Mouse (Mus musculus): ENCODE measurements around the gene Ece1. TPM values are rescaled to one million over a fixed set of nuclear protein-coding genes. Genes with fewer than 3 reads are reported as not detected.

The Ece1 gene
- total RNA-seq (2015) (19.7 and 25.4 TPM in 2 replicates), total RNA-seq (2017) (12.5 and 15.9 TPM in 2 replicates)

- peak; percentile 86 for ATAC-seq (ENCODE audit: poor library complexity, severe bottlenecking)
Observed at GRCm38 (mm10) chr4:137862019-137862418, at the start of gene Ece1. Gene Ece1, plus strand, starts transcription at chr4:137862237.

- no peak for ATAC-seq (ENCODE audit: poor library complexity, severe bottlenecking)
Observed at GRCm38 (mm10) chr4:137812946-137813708, 48.9 kb upstream of the Ece1 start.

GRCm38 (mm10) chr4:137814140-137814539 is 47.9 kb upstream of the Ece1 start:
- no peak for ATAC-seq (ENCODE audit: poor library complexity, severe bottlenecking)

GRCm38 (mm10) chr4:137815473-137815872 is 46.6 kb upstream of the Ece1 start:
- peak; percentile 69 for ATAC-seq (ENCODE audit: poor library complexity, severe bottlenecking)

- no peak for ATAC-seq (ENCODE audit: poor library complexity, severe bottlenecking)
Observed at GRCm38 (mm10) chr4:137816216-137816615, 45.8 kb upstream of the Ece1 start.

GRCm38 (mm10) chr4:137818341-137818740 is 43.7 kb upstream of the Ece1 start:
- peak; percentile 64; the same call in 1 of the 2 replicates for ATAC-seq (ENCODE audit: poor library complexity, severe bottlenecking)

- ATAC-seq (ENCODE audit: poor library complexity, severe bottlenecking): no peak
Observed at GRCm38 (mm10) chr4:137819487-137819886, 42.5 kb upstream of the Ece1 start.

- no peak for ATAC-seq (ENCODE audit: poor library complexity, severe bottlenecking)
Observed at GRCm38 (mm10) chr4:137820721-137821120, 41.3 kb upstream of the Ece1 start.

GRCm38 (mm10) chr4:137822537-137822936 is 39.5 kb upstream of the Ece1 start:
- ATAC-seq (ENCODE audit: poor library complexity, severe bottlenecking): no peak

GRCm38 (mm10) chr4:137823542-137823941 is 38.5 kb upstream of the Ece1 start:
- no peak for ATAC-seq (ENCODE audit: poor library complexity, severe bottlenecking)

GRCm38 (mm10) chr4:137824881-137825280 is 37.2 kb upstream of the Ece1 start:
- no peak for ATAC-seq (ENCODE audit: poor library complexity, severe bottlenecking)

- ATAC-seq (ENCODE audit: poor library complexity, severe bottlenecking): no peak
Observed at GRCm38 (mm10) chr4:137830380-137830779, 31.7 kb upstream of the Ece1 start.

GRCm38 (mm10) chr4:137831598-137831997 is 30.4 kb upstream of the Ece1 start:
- no peak for ATAC-seq (ENCODE audit: poor library complexity, severe bottlenecking)

GRCm38 (mm10) chr4:137835624-137836337 is 26.3 kb upstream of the Ece1 start:
- ATAC-seq (ENCODE audit: poor library complexity, severe bottlenecking): peak; percentile 78

GRCm38 (mm10) chr4:137836741-137837140 is 25.3 kb upstream of the Ece1 start:
- ATAC-seq (ENCODE audit: poor library complexity, severe bottlenecking): no peak

- ATAC-seq (ENCODE audit: poor library complexity, severe bottlenecking): no peak
Observed at GRCm38 (mm10) chr4:137837792-137838191, 24.2 kb upstream of the Ece1 start.

- no peak for ATAC-seq (ENCODE audit: poor library complexity, severe bottlenecking)
Observed at GRCm38 (mm10) chr4:137838791-137839190, 23.2 kb upstream of the Ece1 start.

- ATAC-seq (ENCODE audit: poor library complexity, severe bottlenecking): no peak
Observed at GRCm38 (mm10) chr4:137839452-137839851, 22.6 kb upstream of the Ece1 start.

GRCm38 (mm10) chr4:137844656-137845055 is 17.4 kb upstream of the Ece1 start:
- ATAC-seq (ENCODE audit: poor library complexity, severe bottlenecking): peak; percentile 68

GRCm38 (mm10) chr4:137847651-137848050 is 14.4 kb upstream of the Ece1 start:
- ATAC-seq (ENCODE audit: poor library complexity, severe bottlenecking): peak; percentile 73

- ATAC-seq (ENCODE audit: poor library complexity, severe bottlenecking): no peak
Observed at GRCm38 (mm10) chr4:137850161-137850560, 11.9 kb upstream of the Ece1 start.

- ATAC-seq (ENCODE audit: poor library complexity, severe bottlenecking): no peak; the same call in 1 of the 2 replicates
Observed at GRCm38 (mm10) chr4:137851484-137851883, 10.6 kb upstream of the Ece1 start.
